Mouse (Mus musculus): ENCODE measurements around the gene Bad.

DNA sequence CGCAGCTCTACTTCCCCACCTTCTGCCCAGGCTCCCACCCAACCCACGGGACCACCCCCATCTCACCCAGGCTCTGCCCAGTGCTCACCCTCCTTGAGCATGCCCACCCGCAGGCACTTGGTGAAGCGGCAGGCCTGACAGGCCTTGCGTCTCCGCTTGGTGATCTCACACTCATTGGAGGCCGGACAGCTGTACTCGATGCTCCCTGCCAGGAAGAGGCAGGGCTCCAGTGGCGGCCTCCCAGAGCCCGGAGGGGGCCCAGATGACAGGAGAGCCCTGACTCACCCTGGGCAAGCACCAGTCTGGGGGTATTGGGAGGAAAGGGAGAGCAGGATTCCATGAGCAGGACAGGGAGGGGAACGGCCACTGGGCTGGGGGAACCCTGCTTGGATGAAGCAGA is 27.7 kb upstream of the Bad start:
- TF ChIP-seq FLI1 (IDR thresholded peaks at IDR 0.05; ENCODE audit: low read length) (no peak), GATA1 (IDR thresholded peaks at IDR 0.05; ENCODE audit: borderline replicate concordance, low read length) (no peak)
